Mouse (Mus musculus) hindbrain, embryonic 14.5 days (tissue): ENCODE results near the gene Arg1. TPM values are rescaled to one million over a fixed set of nuclear protein-coding genes. Genes with fewer than 3 reads are reported as not detected.

ENCODE experiments used
- ATAC-seq: fragments of 200-750 bp; cut with Nextera tagmentation; 2 replicates; pipeline ENCODE4 v1.8.0; 2017; ENCODE audit warnings: moderate number of reproducible peaks, mild to moderate bottlenecking, moderate TSS enrichment, moderate library complexity; ENCODE audit not compliant: low FRiP score
- DNase-seq: peaks from one replicate; pipeline ENCODE4 v3.0.0-alpha.2; 2015; ENCODE audit warnings: low spot score
- H3K27ac ChIP-seq: fragments of 300-500 bp; sonication (generic); 2 replicates; pipeline ENCODE4 v1.5.1; 2014; ENCODE audit warnings: mild to moderate bottlenecking, moderate library complexity
- H3K27me3 ChIP-seq: fragments of 300-500 bp; sonication (generic); 2 replicates; pipeline ENCODE4 v1.6.1; 2014; ENCODE audit warnings: mild to moderate bottlenecking, low read length, mixed read lengths; ENCODE audit not compliant: control insufficient read depth, insufficient read depth
- H3K36me3 ChIP-seq: fragments of 300-500 bp; sonication (generic); replicated peaks from 2 replicates; pipeline ENCODE4 v1.6.1; 2014; ENCODE audit not compliant: control insufficient read depth, insufficient read depth
- H3K4me1 ChIP-seq: fragments of 300-500 bp; sonication (generic); replicated peaks from 2 replicates; pipeline ENCODE4 v1.6.1; 2014; ENCODE audit warnings: antibody characterized with exemption, low read length, mixed read lengths; ENCODE audit not compliant: control insufficient read depth, insufficient read depth
- H3K4me2 ChIP-seq: fragments of 300-500 bp; sonication (generic); replicated peaks from 2 replicates; pipeline ENCODE4 v1.6.1; 2014; ENCODE audit warnings: mild to moderate bottlenecking, moderate library complexity
- H3K4me3 ChIP-seq: fragments of 300-500 bp; sonication (generic); replicated peaks from 2 replicates; pipeline ENCODE4 v1.5.1; 2014; ENCODE audit warnings: mild to moderate bottlenecking, low read length
- H3K9ac ChIP-seq: fragments of 300-500 bp; sonication (generic); 2 replicates; pipeline ENCODE4 v1.6.1; 2014
- H3K9me3 ChIP-seq: fragments of 300-500 bp; sonication (generic); 2 replicates; pipeline ENCODE4 v1.6.1; 2016; ENCODE audit warnings: low read length; ENCODE audit not compliant: control insufficient read depth
- WGBS: fragments of 180-500 bp; shearing (Covaris S2); extraction: QIAGEN DNeasy Blood & Tissue Kit; methylation state at CpG from one replicate; pipeline ENCODE4 v1.1.7; 2014; 5-methylcytosine and 5-hydroxymethylcytosine counted together
- polyA plus RNA-seq: library from polyadenylated mRNA; unstranded; fragments of >200 nt; fragmentation: Nextera tagmentation; extraction: Ambion mirVana; gene quantifications from 2 replicates; pipeline ENCODE4 v1.2.1, GENCODE M21; 2014

Arg1 gene
- polyA plus RNA-seq = 2.8 and 3.7 TPM in 2 replicates

DNA sequence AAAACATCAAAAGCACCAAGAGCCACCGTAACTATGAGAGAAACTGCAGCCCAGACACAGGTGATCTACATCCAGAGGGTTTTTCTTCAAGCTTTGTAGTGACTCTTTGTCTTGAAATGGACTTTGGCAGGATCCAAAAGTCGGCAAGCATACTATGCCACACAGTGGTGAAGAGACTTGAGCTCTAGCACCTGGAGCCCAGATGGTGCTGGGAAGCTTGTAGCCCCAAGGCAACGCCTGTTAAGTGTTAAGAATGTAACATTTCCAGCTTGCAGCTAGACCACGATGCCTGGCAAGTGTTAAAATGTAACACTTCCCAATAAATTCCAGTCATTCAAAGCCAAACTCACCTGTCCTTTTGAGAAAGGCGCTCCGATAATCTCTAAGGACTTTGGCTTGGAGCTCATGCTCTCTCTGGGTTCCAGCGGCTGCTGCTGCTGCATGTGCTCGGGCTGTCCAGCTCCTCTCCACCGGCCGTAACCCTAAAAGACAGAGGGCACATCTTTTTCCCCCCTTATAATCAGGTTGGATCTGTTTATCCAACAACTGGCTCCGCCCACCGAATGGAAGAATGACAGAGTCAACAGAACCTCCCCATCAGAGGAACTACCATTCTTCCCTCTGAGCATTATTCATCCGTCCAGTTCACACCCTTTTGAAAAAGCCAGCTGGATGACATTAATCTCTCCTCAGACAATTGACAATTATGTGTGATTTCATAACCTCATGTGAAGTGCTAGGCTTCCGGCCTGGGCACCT, at the start of gene Arg1:
Arg1 (minus strand) TSS at position 523 of the 759 bp plus-strand sequence.
- ATAC-seq = 0 out of 2 replicates have a peak, but pooled peaks have one; percentile 18
- Histone ChIP-seq H3K27me3 (no peaks in the 10 kb centered on the region), H3K9me3 (no peaks in the 10 kb centered on the region), H3K9ac (0 out of 2 replicates have a peak within 1 kb of the TSS, but pooled peaks have one; percentile 24), H3K4me2 (peak within 1 kb of the TSS; percentile 4; the same call in 1 of the 2 replicates), H3K36me3 (no peaks in the 10 kb centered on the region), H3K27ac (no peak within 1 kb of the TSS), H3K4me1 (0 out of 2 replicates have a peak, but pooled peaks cover 3% of the 10 kb centered on the region), H3K4me3 (no peak within 1 kb of the TSS)
- WGBS = 54% methylated on average over 14 of the region's 14 CpGs
- DNase-seq = no peak

DNA sequence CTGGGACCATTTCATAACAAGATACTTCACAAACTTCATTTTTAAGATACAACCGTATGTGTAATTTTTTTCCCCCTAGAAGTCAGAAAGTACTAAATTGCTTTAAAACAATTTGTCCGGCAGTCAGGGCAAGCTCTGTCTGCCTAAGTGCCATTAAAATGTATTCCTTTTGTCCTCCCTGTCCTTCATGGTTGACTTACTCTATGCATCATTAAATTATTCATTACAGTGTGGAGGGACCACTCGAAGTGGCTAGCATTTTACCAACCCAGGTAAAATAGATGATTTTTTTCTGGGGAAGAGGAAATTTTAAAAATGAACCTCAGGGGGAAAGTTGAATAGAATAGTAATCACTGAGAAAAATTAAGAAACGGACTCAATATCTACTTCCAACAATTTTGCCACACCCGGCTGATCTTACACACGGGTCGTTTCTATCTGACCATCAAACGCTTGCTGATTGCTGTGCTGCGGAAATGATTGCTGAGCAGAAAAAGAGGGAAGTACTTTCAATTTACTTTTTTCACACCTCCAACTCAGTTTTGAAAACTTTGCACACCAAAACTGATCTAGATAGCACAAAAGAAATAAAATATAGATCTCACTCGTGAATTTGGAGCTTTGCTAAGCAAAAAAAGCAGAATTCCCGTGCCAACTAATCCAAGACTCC, 46.7 kb upstream of the Arg1 start:
- no peak overlapping the region for H3K9ac ChIP-seq
- no peak overlapping the region for H3K4me2 ChIP-seq
- DNase-seq = no peak
- ATAC-seq = no peak
- no peak overlapping the region for H3K4me3 ChIP-seq
- H3K27me3 ChIP-seq = no peaks in the 10 kb centered on the region
- WGBS = 72% methylated on average over 11 of the region's 11 CpGs
- H3K4me1 ChIP-seq = no peaks in the 10 kb centered on the region
- H3K36me3 ChIP-seq = no peaks in the 10 kb centered on the region
- no peaks in the 10 kb centered on the region for H3K9me3 ChIP-seq
- no peak overlapping the region for H3K27ac ChIP-seq

DNA sequence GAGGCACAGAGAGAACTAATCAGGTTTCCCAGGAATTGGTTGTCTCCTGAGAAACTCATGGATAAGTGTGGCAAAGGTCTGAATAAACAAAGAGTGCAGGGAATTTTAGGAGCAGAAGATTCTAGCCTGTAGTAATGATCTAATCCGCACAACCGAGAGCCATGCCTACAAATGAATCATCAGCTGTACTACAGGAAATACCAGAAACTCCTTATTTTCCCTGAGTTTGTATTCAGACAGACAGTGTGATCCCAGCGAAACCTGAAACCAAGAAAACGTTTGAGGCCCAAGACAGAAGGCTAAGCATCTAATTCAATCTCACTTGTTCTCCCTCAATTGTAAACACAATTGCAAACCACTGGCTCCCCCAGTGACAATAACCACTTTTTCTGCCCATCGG, 46.1 kb upstream of the Arg1 start:
- Histone ChIP-seq H3K4me1 (no peaks in the 10 kb centered on the region), H3K27me3 (no peaks in the 10 kb centered on the region), H3K4me3 (no peak overlapping the region), H3K9me3 (no peaks in the 10 kb centered on the region), H3K27ac (no peak overlapping the region), H3K4me2 (no peak overlapping the region), H3K9ac (no peak overlapping the region), H3K36me3 (no peaks in the 10 kb centered on the region)
- no peak for ATAC-seq
- no peak for DNase-seq
- WGBS = 61% methylated on average over 5 of the region's 5 CpGs

DNA sequence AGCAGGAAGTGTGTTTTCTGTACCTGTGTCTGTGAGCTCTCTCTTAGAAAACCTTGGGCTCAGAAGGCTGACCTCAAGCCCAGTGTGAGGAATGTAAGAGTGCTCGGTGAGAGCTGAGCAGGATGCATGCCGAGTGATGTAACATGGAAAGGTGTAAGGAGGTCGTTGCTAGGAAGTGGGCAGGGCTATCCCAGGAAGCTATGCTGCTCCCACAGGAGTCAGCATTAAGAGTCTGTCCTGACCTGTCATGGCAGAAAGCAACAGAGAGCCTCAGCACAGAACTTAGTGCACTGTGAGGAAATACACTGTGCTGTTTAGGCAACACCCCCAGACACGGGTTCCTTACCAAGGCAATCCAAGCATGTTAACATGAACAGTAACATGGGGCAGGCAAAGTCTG, 45.6 kb upstream of the Arg1 start:
- ATAC-seq (no peak), DNase-seq (no peak)
- Histone ChIP-seq H3K9ac (no peak overlapping the region), H3K9me3 (no peaks in the 10 kb centered on the region), H3K4me3 (no peak overlapping the region), H3K4me2 (no peak overlapping the region), H3K4me1 (no peaks in the 10 kb centered on the region), H3K27me3 (no peaks in the 10 kb centered on the region), H3K36me3 (no peaks in the 10 kb centered on the region), H3K27ac (no peak overlapping the region)
- 64% methylated on average over 4 of the region's 4 CpGs for WGBS

DNA sequence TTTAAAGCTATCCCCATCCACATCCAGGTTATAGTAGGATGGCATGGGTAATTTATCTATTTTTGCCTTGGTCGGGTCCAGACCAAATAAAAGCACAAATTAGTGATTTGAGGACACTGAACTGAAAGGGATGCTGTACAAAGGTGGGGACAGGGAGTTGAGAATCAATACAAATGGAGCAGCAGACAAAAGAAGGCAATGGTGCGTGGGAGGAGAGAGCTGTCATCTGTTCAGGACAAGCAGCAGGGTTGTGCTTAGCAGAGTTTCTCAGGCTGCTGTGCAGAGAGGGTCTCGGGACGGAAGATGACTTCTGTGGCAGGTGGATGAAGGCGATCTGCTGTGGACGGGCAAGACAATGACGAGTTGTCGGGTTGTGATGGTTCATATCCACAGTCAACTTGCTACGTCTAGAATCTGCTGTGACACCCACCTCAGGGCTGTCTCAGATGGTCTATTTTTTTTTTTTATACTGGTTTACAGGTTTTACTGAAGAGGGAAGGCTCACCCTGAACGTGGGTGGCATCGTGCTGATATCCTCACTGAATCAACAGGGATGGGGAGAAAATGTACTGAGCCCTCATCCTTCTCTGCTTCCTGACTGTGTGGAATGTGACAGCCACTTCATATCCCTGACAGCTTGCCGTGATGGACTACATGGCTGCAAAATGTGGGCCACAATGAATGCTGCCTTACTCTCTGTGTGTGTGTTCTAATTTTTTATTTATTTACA, 38.7 kb upstream of the Arg1 start:
- 55% methylated on average over 12 of the region's 12 CpGs for WGBS
- no peak for DNase-seq
- no peaks in the 10 kb centered on the region for H3K36me3 ChIP-seq
- no peak overlapping the region for H3K4me2 ChIP-seq
- ATAC-seq = no peak
- no peaks in the 10 kb centered on the region for H3K27me3 ChIP-seq
- H3K9me3 ChIP-seq = no peaks in the 10 kb centered on the region
- no peak overlapping the region for H3K4me3 ChIP-seq
- no peak overlapping the region for H3K27ac ChIP-seq
- no peak overlapping the region for H3K9ac ChIP-seq
- 0 out of 2 replicates have a peak, but pooled peaks cover 4% of the 10 kb centered on the region for H3K4me1 ChIP-seq

DNA sequence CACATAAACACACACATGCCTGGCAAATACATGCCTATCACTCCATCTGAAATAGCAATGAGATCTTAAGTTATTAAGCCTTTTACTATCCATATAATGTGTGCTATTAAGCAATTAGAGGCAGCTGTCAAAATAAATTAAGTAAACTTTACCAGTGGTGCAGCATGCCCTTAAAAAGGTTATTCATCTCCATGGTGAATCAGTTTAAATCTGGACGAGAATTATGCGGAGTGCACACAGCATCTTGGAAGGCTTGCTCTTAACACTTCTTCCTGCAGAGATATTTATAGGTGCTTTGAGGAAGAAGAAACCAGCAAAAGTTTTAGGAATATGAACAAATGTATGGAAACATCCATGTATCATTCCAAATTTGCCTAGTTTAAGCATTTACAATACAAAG, 34.6 kb upstream of the Arg1 start:
- Histone ChIP-seq H3K27me3 (no peaks in the 10 kb centered on the region), H3K9me3 (no peaks in the 10 kb centered on the region), H3K4me3 (no peak overlapping the region), H3K27ac (no peak overlapping the region), H3K4me2 (no peak overlapping the region), H3K9ac (no peak overlapping the region), H3K4me1 (peaks cover 4% of the 10 kb centered on the region; the same call in 1 of the 2 replicates), H3K36me3 (no peaks in the 10 kb centered on the region)
- ATAC-seq = no peak
- 36% methylated on average over 2 of the region's 2 CpGs for WGBS
- no peak for DNase-seq

DNA sequence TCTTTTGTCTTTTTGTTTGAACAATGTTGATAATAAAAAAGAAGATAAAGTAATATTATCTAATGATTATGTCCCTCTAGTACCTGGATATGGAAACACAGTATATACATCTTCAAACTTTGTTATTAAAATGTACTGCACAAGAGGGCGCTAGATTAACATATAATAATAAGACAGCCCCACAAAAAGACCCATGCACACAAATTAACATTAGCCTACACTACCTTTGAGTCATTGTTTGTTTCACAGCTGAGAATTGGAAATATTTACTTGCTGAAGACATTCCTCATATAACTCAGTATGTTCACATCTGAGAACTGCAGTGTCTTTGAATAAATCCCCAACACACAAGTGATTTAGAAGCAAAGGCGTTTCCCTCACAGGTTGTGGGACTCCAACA, 33.8 kb upstream of the Arg1 start:
- Histone ChIP-seq H3K36me3 (no peaks in the 10 kb centered on the region), H3K4me3 (no peak overlapping the region), H3K9me3 (no peaks in the 10 kb centered on the region), H3K27me3 (no peaks in the 10 kb centered on the region), H3K9ac (no peak overlapping the region), H3K4me1 (peaks cover 4% of the 10 kb centered on the region; the same call in 1 of the 2 replicates), H3K27ac (no peak overlapping the region), H3K4me2 (no peak overlapping the region)
- 47% methylated on average over 2 of the region's 2 CpGs for WGBS
- peak; percentile 73 for DNase-seq
- peak; percentile 54; the same call in 1 of the 2 replicates for ATAC-seq

DNA sequence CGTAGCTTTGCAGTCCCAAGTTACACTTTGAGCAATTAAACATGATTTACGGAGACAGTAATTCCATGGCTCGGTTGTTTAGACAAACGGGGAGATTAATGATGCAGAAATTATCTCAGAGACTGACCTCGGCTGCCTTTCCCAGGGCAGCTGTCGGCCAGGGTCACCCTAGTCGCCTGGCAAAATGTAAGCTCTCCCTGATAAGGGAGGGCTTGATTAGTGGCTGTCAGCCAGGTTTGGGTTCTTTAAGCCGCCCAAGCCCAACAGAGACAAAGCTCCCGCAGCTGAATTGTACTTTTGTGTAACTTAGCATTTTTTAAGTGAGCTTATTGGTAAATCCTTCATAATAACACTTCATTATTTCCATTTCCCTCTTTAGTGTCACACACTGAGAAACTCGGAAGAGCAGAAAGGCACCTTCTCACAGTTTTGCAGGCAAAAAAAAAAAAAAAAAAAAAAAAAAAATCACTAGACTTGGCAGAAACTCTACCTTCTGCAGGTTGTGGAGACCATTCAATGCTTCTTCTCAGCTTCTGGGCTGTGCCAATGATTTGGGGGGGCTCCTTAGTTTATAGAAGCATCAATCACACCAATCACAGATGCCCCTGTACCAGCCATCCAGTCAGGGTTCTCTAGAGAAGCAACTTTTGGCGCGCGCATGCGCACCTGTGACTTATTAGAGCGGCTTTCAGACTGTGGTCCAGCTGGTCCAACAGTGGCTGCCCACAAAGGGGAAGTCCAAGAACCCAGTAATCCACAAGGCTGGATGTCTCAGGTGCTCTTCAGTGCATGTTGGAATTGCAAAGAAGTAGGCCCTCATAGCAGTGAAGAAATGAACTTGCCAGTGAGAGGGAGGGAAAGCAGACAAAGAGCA, 32.0 kb upstream of the Arg1 start:
- Histone ChIP-seq H3K4me3 (no peak overlapping the region), H3K4me1 (no peaks in the 10 kb centered on the region; the same call in 1 of the 2 replicates), H3K4me2 (no peak overlapping the region), H3K9me3 (no peaks in the 10 kb centered on the region), H3K27ac (no peak overlapping the region), H3K36me3 (no peaks in the 10 kb centered on the region), H3K9ac (no peak overlapping the region), H3K27me3 (no peaks in the 10 kb centered on the region)
- DNase-seq (no peak), ATAC-seq (no peak)
- WGBS = 46% methylated on average over 15 of the region's 15 CpGs
